Mouse (Mus musculus) forebrain, embryonic 13.5 days (tissue): ENCODE results near the gene Sertad4. TPM values are rescaled to one million over a fixed set of nuclear protein-coding genes. Genes with fewer than 3 reads are reported as not detected.

Experiments
- ATAC-seq: fragments of 200-750 bp; cut with Nextera tagmentation; 2 replicates; pipeline ENCODE4 v1.8.0; 2017
- H3K27ac ChIP-seq: fragments of 300-500 bp; sonication (generic); 2 replicates; pipeline ENCODE4 v1.5.1; 2015; ENCODE audit warnings: inconsistent platforms, mild to moderate bottlenecking, moderate library complexity
- H3K27me3 ChIP-seq: fragments of 300-500 bp; sonication (generic); 2 replicates; pipeline ENCODE4 v1.6.1; 2015; ENCODE audit warnings: mild to moderate bottlenecking, inconsistent platforms
- H3K36me3 ChIP-seq: fragments of 300-500 bp; sonication (generic); 2 replicates; pipeline ENCODE4 v1.6.1; 2015; ENCODE audit warnings: mild to moderate bottlenecking, inconsistent platforms; ENCODE audit not compliant: poor library complexity, severe bottlenecking
- H3K4me1 ChIP-seq: fragments of 300-500 bp; sonication (generic); 2 replicates; pipeline ENCODE4 v1.6.1; 2015; ENCODE audit warnings: inconsistent platforms
- H3K4me2 ChIP-seq: fragments of 300-500 bp; sonication (generic); 2 replicates; pipeline ENCODE4 v1.6.1; 2015; ENCODE audit warnings: inconsistent platforms, mild to moderate bottlenecking, moderate library complexity
- H3K4me3 ChIP-seq: fragments of 300-500 bp; sonication (generic); 2 replicates; pipeline ENCODE4 v1.5.1; 2015; ENCODE audit warnings: mild to moderate bottlenecking, inconsistent platforms
- H3K9ac ChIP-seq: fragments of 300-500 bp; sonication (generic); 2 replicates; pipeline ENCODE4 v1.6.1; 2015; ENCODE audit warnings: mild to moderate bottlenecking, inconsistent platforms
- H3K9me3 ChIP-seq: fragments of 300-500 bp; sonication (generic); replicated peaks from 2 replicates; pipeline ENCODE4 v1.6.1; 2016; ENCODE audit warnings: inconsistent platforms
- WGBS: fragments of 180-500 bp; shearing (Covaris S2); methylation state at CpG from one replicate; pipeline ENCODE4 v1.1.7; 2015; 5-methylcytosine and 5-hydroxymethylcytosine counted together
- polyA plus RNA-seq: library from polyadenylated mRNA; unstranded; fragments of >200 nt; fragmentation: Nextera tagmentation; extraction: Ambion mirVana; gene quantifications from 2 replicates; pipeline ENCODE4 v1.2.1, GENCODE M21; 2015

The Sertad4 gene
- polyA plus RNA-seq, 1 experiment from 2014 or later, result 20.4 TPM

DNA sequence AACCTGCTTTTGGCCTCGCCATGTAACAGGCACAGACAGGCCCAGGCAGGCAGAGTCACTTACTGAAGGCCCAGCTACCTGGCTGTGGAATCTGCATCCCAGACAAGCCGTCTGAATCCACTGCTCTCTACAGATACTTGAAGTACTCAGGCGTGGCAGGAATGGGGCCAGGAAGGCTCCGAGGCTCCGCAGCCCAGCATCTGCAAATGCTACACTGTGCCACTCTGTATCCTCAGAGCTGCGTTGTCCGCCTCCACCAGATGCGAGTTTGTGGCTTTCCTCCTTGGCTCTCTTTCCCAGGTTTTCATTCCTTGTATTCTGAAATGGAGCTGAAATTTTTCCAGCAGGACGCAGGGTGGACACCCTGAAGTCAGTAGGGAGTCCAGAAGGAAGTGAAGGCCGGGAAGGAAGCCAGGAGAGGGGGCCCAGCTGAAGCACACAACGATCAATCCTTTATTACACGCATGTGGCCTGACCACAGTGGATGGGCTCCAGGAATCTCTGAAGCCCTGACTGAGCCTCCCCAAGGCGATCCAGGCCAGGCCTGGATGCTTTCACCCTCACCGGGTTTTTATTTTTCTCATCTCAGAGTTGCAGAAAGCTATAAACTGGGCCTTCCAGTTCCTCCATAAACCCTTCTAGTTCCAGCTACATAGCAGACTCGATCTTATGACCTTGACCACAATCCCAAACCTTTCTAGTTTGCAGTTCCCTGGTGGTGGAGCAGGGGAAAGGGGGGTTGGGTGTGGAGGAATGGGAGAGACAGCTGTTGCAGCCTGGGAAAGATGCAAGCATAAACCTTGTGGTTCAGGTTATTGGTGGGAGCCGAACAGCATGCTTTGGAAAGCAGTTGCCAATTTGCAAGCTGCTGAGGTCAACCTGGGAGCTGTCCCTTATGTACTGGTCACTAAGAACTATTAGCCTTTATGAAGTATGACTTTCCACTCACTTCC is 57.1 kb downstream of the Sertad4 start:
- no peaks in the 10 kb centered on the region for H3K36me3 ChIP-seq
- H3K9ac ChIP-seq, result no peak overlapping the region
- H3K9me3 ChIP-seq, result 0 out of 2 replicates have a peak, but pooled peaks cover 4% of the 10 kb centered on the region
- peak overlapping the region; percentile 69; the same call in 1 of the 2 replicates for H3K27ac ChIP-seq
- H3K4me2 ChIP-seq, result no peak overlapping the region
- no peak overlapping the region for H3K4me3 ChIP-seq
- WGBS, result 80% methylated on average over 16 of the region's 16 CpGs
- no peaks in the 10 kb centered on the region for H3K27me3 ChIP-seq
- no peak for ATAC-seq
- peaks cover 28% of the 10 kb centered on the region for H3K4me1 ChIP-seq

DNA sequence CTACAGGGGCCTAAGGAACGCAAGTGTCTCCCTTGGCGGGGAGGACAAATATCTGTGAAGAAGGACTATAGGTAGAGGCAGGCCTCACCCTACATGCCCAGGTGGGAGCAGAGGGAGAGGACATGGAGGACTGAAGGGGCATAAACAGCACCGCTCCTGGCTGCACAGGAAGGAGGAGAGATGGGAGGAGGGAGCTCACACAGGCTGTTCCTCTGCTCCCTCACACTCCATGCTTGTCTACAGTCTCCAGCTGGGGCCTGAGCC is 58.6 kb downstream of the Sertad4 start:
- Histone ChIP-seq H3K27ac (peak overlapping the region; percentile 81), H3K9me3 (0 out of 2 replicates have a peak, but pooled peaks cover 4% of the 10 kb centered on the region), H3K4me3 (no peak overlapping the region), H3K27me3 (no peaks in the 10 kb centered on the region), H3K9ac (peak overlapping the region; percentile 30; the same call in 1 of the 2 replicates), H3K36me3 (no peaks in the 10 kb centered on the region), H3K4me2 (no peak overlapping the region), H3K4me1 (peaks cover 31% of the 10 kb centered on the region)
- ATAC-seq, result peak; percentile 20
- WGBS, result 24% methylated on average over 3 of the region's 3 CpGs

DNA sequence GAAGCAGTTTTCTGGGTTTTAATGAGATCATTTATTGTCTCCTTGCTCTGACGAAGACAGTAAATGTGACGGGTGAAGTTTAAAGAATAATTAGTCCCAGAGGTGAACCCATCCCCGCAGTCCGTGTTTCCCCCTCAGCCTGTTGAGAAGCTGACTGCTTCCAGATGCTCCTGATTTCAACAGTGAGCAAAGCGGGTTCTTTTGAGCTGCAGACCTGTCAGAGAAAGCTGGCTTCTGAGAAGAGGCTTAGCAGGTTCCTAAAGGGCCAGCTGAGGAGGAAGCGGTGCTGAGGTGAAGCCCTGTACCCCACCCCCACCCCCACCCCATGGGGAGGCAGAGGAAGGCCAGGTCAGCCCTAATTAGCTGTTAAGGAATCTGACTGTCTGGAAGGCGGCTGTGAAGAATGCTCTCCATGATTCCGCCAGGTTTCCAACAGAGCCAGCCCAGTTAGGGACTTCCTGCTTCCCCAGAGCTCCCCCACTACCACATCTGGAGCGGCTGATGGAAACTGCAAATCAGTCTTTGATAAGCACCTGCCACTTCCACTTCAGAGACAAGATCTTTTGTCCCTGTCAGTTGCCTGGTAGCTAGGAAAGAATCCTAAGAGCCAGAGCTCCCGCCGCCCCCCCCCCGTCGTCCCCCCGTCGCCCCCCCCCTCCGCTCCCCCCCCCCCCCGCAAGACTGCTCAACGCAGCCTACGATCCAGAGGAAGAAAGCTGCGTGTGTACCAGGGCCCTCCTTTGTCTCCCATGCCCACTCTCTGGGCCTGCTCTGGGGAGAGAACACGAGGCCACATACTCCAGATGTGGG is 59.1 kb downstream of the Sertad4 start:
- H3K27ac ChIP-seq, result peak overlapping the region; percentile 83
- no peaks in the 10 kb centered on the region for H3K27me3 ChIP-seq
- H3K4me2 ChIP-seq, result peak overlapping the region; percentile 25; the same call in 1 of the 2 replicates
- ATAC-seq, result peak; percentile 61
- no peaks in the 10 kb centered on the region for H3K36me3 ChIP-seq
- H3K4me3 ChIP-seq, result no peak overlapping the region
- WGBS, result 4% methylated on average over 12 of the region's 21 CpGs
- peaks cover 36% of the 10 kb centered on the region for H3K4me1 ChIP-seq
- 0 out of 2 replicates have a peak, but pooled peaks cover 4% of the 10 kb centered on the region for H3K9me3 ChIP-seq
- H3K9ac ChIP-seq, result peak overlapping the region; percentile 30; the same call in 1 of the 2 replicates

DNA sequence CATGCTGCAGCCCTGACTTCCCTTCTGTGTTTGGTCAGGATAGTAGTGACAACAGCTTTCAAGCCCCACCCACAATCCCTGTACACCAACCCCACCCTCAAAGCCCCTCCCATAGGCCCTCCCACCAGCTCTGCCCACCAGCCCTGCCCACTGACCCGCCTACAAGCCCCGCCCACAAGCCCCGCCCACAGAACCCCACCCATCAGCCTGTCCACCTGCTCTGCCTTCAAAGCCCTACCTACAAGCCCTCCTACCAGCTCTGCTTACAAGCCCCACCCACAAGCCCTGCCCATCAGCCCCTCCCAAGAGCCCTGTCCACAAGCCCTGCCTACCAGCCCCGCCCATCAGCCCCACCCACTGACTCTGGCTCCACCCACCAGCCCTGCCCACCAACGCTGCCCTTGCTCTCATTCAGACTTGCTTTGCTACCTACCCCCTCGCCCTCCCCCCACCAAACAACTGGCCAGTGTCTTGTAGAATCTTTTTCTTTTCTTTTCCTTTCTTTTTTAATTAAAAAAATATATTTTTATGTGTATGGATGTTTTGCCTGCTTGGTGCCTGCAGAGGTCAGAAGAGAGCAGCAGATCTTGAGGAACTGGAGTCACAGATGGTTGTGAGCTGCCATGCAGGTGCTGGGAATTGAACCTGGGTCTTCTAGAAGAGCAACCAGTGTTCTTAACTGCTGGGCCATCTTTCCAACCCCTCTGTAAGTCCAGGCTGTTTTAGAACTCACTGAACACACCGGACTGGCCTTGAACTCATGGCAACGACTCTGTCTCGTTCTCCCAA is 60.4 kb downstream of the Sertad4 start:
- Histone ChIP-seq H3K9ac (no peak overlapping the region), H3K27ac (no peak overlapping the region), H3K4me3 (no peak overlapping the region), H3K9me3 (0 out of 2 replicates have a peak, but pooled peaks cover 4% of the 10 kb centered on the region), H3K4me2 (no peak overlapping the region), H3K27me3 (no peaks in the 10 kb centered on the region), H3K36me3 (no peaks in the 10 kb centered on the region), H3K4me1 (peaks cover 39% of the 10 kb centered on the region)
- 57% methylated on average over 9 of the region's 9 CpGs for WGBS
- no peak for ATAC-seq

Other genes starting within 250 kb of the Sertad4 start
- 2.6 and 3.2 TPM in 2 replicates for gene Hhat, start 84.5 kb downstream of the Sertad4 start, polyA plus RNA-seq
- gene Syt14, start 180.0 kb upstream of the Sertad4 start, polyA plus RNA-seq, result 6.2 and 7.6 TPM in 2 replicates